Mouse (Mus musculus): ENCODE measurements around the gene Psmb8. TPM values are rescaled to one million over a fixed set of nuclear protein-coding genes. Genes with fewer than 3 reads are reported as not detected.

Psmb8 gene
- total RNA-seq, 4 experiments from 2014 or later = 2.1 to 4.3 (median 3.4) TPM

GRCm38 (mm10) chr17:34192852-34193251 is 4.7 kb upstream of the Psmb8 start:
- DNase-seq (ENCODE audit: low spot score in 2 of 2) = no peak

- DNase-seq (ENCODE audit: low spot score in 2 of 2) = no peak
Measured at GRCm38 (mm10) chr17:34193468-34193867, 4.1 kb upstream of the Psmb8 start.

DNA sequence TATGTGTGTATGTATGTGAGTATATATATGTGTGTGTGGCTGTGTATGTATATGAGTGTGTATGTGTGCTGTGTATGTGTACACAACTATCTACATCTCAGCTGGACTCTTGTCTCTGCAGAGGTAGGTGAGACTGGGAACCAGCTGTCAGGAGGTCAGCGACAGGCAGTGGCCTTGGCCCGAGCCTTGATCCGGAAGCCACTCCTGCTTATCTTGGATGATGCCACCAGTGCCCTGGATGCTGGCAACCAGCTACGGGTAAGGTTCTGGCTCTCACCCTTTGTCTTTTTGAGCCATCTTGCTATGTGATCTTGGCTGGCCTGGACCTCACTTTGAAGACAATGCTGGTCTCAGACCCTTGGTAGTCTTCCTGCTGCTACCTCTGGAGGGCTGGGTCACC is 2.8 kb upstream of the Psmb8 start:
- DNase-seq (ENCODE audit: low spot score in 2 of 2) = no peak

DNA sequence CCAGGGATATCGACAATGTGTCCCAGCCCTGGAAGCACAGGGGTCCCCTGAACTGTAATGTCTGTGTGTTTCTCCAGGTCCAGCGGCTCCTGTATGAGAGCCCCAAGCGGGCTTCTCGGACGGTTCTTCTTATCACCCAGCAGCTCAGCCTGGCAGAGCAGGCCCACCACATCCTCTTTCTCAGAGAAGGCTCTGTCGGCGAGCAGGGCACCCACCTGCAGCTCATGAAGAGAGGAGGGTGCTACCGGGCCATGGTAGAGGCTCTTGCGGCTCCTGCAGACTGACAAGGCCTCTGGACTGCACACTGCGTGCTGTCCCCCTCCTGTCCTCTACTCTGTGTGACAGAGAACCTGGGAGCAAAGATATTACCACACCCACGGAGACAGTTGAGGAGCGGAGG is 1.0 kb upstream of the Psmb8 start:
- DNase-seq (ENCODE audit: low spot score in 2 of 2) = no peak

GRCm38 (mm10) chr17:34197904-34198520 is 491 bp downstream of the Psmb8 start:
- no peak for DNase-seq (ENCODE audit: low spot score in 2 of 2)

DNA sequence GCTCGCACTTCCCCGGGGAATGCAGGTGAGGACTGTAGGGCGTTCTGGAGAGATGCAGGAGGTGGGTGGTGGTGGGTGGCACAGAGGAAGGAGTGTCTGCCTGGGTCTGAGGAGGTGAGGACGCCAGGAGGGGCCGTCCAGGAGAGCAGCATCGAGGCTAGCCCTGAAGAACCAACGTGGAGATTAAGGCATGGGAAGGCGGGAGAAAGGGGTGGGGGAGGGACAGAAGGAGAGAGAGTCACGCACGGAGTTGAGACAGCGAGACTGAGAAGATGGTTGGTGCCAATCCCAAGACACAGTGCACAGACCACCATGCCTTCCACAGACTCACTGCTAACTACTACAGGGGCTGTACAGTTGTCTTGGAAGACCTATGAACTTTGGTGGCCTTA is 996 bp downstream of the Psmb8 start:
- no peak for DNase-seq (ENCODE audit: low spot score in 2 of 2)

DNA sequence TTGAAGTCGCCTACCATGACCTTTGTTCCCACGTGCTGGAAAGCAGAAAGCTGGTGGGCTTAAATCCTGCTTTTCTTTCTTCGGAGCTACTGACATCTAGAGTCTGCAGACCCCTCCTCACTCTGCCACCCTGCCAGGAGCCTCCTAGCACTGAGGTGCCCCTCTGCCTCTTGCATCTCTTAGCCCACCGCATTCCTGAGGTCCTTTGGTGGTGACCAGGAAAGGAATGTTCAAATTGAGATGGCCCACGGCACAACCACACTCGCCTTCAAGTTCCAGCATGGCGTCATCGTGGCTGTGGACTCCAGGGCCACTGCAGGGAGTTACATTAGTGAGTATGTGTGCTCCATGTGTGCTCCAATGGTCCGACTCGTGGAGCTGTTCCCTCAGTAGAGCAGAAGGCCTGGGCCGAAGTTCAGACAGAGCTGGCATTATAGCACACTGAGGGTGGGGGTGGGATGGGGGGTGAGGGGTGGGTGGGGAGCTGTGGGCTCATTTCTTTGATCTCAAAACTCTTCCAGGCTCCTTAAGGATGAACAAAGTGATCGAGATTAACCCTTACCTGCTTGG is 1.6 kb downstream of the Psmb8 start:
- DNase-seq (ENCODE audit: low spot score in 2 of 2) = no peak

GRCm38 (mm10) chr17:34200047-34200446 is 2.5 kb downstream of the Psmb8 start:
- DNase-seq (ENCODE audit: low spot score in 2 of 2) = no peak

DNA sequence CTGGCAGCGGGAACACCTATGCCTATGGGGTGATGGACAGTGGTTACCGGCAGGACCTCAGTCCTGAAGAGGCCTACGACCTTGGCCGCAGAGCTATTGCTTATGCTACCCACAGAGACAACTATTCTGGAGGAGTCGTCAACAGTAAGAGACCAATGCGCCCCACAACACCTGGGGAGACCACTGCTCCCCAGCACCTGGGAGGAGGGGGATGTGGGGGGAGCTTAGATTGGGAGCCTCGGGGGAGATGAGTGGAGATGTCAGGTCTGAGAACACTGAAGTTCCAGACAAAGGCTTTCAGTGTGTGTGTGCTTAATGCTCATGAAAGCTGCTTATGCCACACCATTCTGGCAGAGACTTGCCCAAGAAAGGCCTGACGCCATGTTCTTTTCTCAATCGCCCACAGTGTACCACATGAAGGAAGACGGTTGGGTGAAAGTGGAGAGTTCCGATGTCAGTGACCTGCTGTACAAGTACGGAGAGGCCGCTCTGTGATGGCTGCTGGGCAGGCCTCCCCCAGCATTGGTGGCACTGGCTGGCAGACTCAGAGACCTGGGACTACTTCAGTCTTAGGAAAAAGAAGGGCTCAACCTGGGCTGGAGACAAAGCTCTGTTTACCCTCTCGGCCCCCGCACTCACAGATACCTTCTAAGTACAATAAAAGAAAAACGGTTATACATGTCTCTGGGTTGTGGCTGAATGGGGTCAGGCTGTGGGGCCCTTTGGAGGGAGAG is 3.4 kb downstream of the Psmb8 start:
- no peak for DNase-seq (ENCODE audit: low spot score in 2 of 2)

- no peak for DNase-seq (ENCODE audit: low spot score in 2 of 2)
Measured at GRCm38 (mm10) chr17:34201506-34202055, 4.1 kb downstream of the Psmb8 start.

DNA sequence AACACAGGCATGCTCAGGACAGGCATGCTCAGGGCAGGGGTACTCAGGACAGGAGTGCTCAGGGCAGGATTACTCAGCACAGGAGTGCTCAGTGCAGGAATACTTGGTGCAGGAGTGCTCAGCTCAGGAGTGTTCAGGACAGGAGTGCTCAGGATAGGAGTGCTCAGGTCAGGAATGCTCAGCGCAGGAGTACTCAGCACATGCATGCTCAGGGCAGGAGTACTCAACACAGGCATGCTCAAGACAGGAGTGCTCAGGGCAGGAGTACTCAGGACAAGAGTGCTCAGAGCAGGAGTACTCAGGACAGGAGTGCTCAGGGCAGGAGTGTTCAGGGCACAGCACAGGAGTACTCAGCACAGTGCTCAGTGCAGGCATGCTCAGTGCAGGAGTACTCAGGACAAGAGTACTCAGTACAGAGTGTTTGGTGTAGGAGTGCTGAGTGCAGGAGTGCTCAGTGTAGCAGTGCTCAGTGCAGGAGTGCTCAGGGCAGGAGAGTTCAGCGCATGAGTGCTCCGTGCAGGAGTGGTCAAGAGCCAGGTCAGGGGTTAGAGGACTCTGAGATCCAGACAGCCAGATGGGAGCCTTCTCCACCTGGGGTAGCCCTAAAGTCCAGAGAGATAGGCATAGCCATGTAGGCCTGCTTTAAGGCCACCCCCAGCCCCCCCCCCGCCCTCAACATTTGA is 5.4 kb downstream of the Psmb8 start:
- DNase-seq (ENCODE audit: low spot score in 2 of 2) = no peak

- DNase-seq (ENCODE audit: low spot score in 2 of 2) = no peak
Measured at GRCm38 (mm10) chr17:34203444-34203843, 5.9 kb downstream of the Psmb8 start, which contains the start of gene Tap2. Gene Tap2, plus strand, starts transcription at chr17:34203527.

DNA sequence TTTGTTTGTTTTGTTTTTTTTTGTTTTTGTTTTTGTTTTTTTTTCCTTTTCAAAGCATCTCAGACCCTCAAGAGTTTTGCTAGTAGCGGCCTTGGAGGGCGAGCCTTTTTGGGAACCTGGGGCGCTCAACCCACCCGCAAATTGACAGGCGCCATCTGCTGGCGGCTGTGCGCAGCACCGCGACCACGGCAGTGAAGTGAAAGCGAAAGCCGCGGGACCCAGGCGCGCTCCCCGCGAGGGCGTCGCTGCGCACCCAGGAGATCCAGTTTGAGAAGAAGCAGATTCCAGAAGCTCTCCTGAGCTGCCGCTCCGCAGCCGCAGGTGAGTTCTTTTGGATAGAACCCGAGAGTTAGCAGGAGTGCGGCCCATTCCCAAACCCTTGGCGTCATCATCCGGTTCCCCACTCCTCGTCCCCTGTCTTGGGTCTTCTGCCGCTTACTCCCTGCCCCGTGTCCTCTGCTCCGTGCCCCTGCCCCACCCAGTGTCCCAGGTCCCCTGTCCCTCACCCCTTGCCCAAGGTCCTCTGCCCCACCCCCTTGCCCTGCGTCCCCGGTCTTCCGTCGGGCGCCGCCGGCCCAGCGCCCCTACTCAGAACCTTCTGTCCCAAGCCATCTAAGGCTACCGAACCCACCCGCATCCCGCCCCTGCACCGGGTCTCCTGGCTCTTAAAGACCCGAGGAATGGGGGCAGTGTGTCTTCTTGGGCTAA is 6.9 kb downstream of the Psmb8 start:
- DNase-seq (ENCODE audit: low spot score in 2 of 2) = peak; percentile 80 to 82

DNA sequence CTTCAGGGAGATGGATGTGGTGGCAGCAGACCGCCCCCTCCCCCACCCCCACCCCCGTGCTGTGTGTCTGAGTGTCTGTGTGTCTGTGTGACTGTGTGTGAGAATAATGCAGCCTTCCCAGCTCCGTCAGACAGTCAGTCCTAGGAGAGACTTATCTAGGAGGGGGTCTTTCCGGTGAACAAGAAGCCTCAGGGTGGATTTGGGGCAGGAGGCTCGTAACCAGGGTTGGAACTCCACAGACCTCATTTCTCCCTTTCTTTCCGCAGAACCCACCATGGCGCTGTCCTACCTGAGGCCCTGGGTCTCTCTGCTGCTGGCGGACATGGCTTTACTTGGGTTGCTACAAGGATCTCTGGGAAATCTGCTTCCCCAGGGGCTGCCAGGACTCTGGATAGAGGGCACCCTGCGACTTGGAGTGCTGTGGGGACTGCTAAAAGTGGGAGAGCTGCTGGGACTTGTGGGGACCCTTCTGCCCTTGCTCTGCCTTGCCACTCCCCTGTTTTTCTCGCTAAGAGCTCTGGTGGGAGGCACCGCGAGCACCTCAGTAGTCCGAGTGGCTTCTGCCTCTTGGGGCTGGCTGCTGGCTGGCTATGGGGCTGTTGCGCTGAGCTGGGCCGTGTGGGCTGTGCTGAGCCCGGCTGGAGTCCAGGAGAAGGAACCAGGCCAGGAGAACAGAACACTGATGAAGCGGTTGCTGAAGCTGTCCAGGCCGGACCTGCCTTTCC is 7.7 kb downstream of the Psmb8 start:
- peak in 1 of 2 experiments; percentile 42 for DNase-seq (ENCODE audit: low spot score in 2 of 2)

GRCm38 (mm10) chr17:34205746-34206176 is 8.2 kb downstream of the Psmb8 start:
- DNase-seq (ENCODE audit: low spot score in 2 of 2) = no peak

DNA sequence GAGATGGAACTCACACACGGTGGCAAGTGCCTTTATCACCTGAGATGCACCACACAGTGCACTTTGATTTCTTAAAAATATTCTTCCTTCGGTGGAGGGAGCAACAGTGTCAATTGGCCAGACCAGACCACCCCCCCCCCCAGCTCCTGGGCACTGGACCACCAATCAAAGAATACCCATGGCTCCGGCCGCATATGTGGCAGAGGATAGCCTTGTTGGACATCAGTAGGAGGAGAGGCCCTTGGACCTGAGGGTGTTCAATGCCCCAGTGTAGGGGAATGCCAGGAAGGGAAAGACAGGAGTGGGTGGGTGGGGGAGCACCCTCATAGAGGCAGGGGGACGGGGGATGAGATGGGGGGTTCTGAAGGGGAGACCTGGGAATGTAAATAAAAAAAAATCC is 9.2 kb downstream of the Psmb8 start:
- DNase-seq (ENCODE audit: low spot score in 2 of 2) = no peak

DNA sequence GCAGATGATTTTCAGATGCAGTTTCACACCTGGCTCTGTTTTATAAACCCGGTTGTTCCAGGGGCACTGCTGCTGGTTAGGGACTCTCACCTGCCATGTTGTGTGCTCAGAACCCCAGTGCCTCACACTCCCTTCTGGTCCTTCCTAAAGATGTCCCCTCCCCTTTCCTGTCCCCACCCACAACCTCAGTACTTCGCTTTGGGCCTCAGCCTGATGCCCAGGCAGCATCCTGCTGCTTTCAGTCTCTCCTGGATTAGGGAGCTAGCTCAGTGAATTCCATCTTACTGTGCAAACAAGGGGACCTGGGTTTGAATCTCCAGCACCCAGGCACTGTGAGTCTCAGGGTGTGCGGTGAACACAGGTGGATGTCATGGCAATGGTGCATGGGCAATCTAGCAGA is 9.9 kb downstream of the Psmb8 start:
- peak in 1 of 2 experiments; percentile 1 for DNase-seq (ENCODE audit: low spot score in 2 of 2)

- peak in 1 of 2 experiments; percentile 2 for DNase-seq (ENCODE audit: low spot score in 2 of 2)
Measured at GRCm38 (mm10) chr17:34207866-34208265, 10.3 kb downstream of the Psmb8 start.

GRCm38 (mm10) chr17:34208421-34208820 is 10.9 kb downstream of the Psmb8 start:
- peak in 1 of 2 experiments; percentile 1 for DNase-seq (ENCODE audit: low spot score in 2 of 2)

DNA sequence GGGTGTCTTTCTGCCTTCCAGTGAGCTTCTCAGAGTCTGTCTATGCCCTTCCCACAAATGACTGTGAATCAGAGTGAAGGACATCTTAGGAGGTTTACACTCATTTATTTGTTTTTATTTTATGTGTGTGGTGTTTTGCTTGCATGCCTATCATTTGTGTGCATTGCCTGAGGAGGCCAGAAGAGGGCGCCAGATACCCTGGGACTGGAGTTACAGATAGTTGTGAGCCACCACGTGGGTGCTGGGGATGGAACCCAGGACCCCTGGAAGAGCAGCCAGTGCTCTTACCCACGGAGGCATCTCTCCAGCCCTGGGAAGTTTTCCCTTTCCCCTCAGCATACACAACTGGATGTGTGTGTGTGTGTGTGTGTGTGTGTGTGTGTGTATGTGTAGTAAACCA is 12.2 kb downstream of the Psmb8 start:
- DNase-seq (ENCODE audit: low spot score in 2 of 2) = no peak
